Mouse (Mus musculus): Measurements from ENCODE around the gene Trim59. TPM values are rescaled to one million over a fixed set of nuclear protein-coding genes. Genes with fewer than 3 reads are reported as not detected.
"Not testable (repeated sequence)": the region's sequence is repeated elsewhere in the genome, so short reads cannot be mapped to it uniquely, and the experiment has no call there.

The Trim59 gene
- total RNA-seq (2015) (55.8 and 64.4 TPM in 2 replicates), total RNA-seq (2017) (15.7 and 17.7 TPM in 2 replicates)

GRCm38 (mm10) chr3:69044645-69045399 is at the start of gene Trim59:
Gene Trim59 (minus strand): TSS chr3:69044755.
- peak; percentile 78 for ATAC-seq (replicated peaks; ENCODE audit: poor library complexity)

GRCm38 (mm10) chr3:69064005-69064404 is 19.4 kb upstream of the Trim59 start:
- peak; percentile 58 for ATAC-seq (replicated peaks; ENCODE audit: poor library complexity)

DNA sequence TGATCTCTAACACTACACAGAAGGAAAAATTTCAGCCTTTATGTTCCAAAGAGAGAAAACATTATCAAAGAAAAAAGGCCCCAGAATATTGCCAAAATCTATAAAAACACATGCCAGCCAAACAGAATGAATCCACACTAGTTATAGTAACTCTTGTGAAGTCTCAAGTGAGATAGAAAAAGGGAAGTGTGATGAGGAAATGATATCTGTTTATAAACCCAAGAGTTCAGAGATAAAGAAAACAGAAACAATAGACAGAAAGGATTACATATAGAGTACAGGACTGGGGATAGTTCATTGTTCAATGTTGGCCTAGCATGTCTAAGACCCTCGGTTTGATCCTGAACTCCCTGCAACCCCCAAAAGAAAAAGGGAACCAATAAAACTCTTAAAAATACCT is 18.2 kb upstream of the Trim59 start:
- peak; percentile 78 for ATAC-seq (replicated peaks; ENCODE audit: poor library complexity)

- ATAC-seq (replicated peaks; ENCODE audit: poor library complexity), result no peak
These were observed 16.1 kb upstream of the Trim59 start for GRCm38 (mm10) chr3:69060672-69061071.

DNA sequence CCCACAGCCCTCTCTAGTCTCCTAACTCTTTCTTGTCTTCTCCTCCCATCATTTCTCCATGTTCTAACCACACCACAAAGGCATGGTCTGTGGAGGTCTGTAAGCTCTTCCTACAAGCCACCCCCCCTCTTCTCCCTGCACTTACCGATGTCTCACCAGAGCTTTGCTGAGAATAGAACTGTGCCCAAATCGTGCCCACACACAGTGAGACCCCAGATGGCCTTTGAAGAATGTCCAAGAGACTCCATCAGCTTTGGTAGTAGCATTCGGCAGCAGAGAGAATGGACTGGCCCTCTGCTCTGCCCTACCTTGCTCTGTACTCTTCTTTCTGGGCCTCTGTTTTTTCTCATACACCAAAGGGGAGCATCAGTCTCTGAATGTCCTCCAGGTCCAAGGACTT is 11.3 kb upstream of the Trim59 start:
- no peak for ATAC-seq (replicated peaks; ENCODE audit: poor library complexity)

DNA sequence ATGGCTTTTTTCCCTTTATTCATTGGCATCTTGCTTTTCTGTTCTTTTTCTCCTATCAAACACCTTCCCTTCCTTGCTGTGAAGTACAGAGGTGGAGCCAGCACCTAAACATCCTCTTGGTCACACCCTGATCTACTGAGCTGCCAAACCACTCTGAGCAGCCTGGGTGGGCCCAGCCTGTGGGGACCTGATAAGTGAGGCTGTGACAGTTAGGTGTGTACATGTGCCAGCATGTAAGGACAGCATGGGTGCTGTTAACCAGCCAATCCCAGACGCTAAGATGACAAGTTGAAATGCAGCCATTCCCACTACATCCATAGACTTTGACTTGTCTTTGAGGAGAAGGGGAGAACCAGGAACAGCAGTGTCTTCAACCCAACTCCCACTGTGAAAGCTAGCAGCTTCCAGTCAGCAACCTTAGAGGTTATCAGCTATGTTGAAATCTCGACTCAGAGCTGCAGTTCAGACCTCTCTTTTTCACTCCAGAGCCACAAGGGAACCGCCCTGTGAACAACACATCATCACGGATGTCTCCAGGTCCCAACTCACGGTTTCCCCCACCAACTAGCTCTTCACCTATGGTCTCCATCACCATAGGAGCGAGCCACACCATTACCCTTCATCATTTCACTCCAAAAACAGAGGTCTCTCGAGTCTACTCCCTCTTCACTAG is 10.3 kb upstream of the Trim59 start:
- peak; percentile 98 for ATAC-seq (replicated peaks; ENCODE audit: poor library complexity)

DNA sequence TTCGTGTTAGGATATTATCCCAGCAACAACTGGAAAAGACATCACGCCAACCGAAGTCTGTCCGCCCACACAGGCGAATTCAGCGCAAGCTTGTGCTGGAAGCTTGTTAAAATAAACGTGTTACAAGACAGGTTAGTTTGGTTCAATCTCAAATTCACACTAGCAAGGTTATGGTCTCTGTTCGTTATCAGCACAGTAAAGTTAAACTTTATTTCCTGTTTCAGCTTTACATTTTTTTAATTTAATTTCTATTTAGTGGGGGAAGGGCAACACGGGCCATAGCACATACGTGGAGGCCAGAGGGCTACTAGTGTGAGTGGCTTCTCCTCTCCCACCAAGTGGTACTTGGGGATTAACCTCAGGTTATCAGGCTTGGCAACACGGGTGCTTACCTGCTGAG is 7.3 kb upstream of the Trim59 start:
- no peak for ATAC-seq (replicated peaks; ENCODE audit: poor library complexity)

DNA sequence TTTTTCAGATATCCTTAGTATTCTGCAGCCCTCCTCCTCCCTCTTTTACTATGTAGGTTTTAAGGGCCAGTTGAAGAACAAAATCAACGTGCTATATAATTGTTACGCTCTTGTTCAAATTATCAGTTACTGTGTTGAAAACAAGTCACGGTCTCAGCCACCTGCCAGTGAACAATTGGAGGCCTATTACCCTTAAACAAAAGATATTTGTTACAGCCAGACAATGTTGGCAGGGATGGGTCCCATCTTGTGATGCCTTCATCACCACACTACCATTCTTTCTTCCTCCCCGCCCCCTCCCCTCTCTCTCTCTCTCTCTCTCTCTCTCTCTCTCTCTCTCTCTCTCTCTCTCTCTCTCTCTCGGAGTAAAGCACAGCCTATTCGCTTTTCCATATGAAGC is 4.5 kb upstream of the Trim59 start:
- ATAC-seq (replicated peaks; ENCODE audit: poor library complexity), result no peak

DNA sequence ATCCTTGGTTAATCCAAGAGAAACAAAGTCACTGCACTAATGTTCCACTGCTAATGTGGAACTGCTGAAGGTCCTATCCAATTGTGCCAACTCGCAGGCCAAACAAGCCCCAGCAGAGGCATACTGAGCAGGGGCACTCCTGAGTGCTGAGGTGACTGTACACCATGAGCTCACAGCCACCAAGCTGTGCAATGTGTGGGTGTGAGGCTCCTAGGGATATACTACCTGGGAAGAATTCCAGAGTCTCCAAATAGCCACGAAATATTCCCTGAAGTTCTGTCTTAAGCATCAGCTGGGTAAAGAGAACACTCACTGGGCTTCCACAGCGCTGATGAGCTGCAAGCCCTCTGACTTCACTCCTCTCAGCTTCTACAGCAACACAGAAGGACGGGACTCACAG is 3.1 kb upstream of the Trim59 start:
- no peak for ATAC-seq (replicated peaks; ENCODE audit: poor library complexity)

GRCm38 (mm10) chr3:69046509-69046908 is 2.0 kb upstream of the Trim59 start:
- no peak for ATAC-seq (replicated peaks; ENCODE audit: poor library complexity)

DNA sequence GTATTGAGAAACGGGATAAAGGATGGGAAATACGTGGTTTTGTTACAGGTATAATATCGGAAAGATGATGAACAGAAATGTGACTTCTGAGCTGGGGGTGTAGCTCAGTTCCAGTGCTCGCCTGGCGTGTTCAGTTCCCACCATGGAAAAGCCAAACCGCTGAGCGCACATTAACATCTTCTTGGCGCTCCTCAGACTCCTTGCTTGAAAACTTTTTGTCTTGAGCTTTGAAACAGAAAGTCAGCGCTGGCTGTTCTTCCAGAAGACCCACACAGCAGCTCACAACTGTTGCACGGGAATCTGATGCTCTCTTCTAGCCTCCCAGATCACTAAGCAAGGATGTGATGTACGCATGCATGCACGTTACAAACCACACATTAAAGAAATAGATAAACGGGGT is 1.2 kb upstream of the Trim59 start:
- no peak for ATAC-seq (replicated peaks; ENCODE audit: poor library complexity)

- 0 out of 2 replicates have a peak, but pooled peaks have one; percentile 2 for ATAC-seq (replicated peaks; ENCODE audit: poor library complexity)
These were observed 797 bp upstream of the Trim59 start for GRCm38 (mm10) chr3:69045400-69045703.

DNA sequence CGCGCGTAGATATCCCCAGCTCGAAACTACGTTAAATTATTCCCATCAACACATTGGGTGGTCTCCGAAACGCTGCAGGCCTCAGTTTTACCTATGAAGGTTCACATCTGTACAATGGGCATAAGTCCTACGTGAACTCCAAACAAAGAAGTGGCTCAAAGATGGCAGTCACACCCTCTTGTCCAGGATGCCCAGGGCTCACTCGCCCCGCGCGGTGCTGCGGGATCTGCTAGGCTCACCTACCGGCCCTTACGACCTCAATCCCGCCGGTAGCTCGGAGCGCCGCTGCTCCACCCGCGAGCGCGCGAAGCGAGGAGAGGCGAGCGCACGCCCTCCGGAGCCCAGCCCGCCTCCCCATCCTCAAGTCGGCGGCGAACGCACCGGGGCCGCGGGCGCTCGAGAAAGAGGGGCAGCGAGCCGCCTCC is 376 bp downstream of the Trim59 start:
- ATAC-seq (replicated peaks; ENCODE audit: poor library complexity), result peak; percentile 17

DNA sequence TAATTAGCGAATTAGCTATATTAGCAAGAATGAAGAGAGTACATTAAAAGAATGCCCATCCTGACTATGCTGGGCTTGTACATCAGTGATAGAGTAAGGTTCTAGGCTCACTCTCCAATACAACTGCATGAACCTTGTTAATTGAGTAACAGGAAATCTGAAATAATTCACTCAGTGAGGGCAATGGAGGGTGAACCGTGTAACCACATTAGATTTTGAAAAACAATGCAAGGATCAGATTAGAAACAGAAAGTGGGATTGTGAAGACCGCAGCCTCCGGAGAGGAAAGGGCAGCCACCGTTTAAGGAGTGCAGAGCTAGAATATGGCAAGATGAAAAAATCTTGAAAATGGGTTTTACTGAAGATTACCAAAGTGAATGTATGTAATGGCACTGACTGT is 3.3 kb downstream of the Trim59 start:
- peak; percentile 44 for ATAC-seq (replicated peaks; ENCODE audit: poor library complexity)

GRCm38 (mm10) chr3:69040105-69040504 is 4.5 kb downstream of the Trim59 start:
- ATAC-seq (replicated peaks; ENCODE audit: poor library complexity), result no peak

- ATAC-seq (replicated peaks; ENCODE audit: poor library complexity), result no peak
These were observed 18.3 kb downstream of the Trim59 start for GRCm38 (mm10) chr3:69026133-69026783.

- no peak for ATAC-seq (replicated peaks; ENCODE audit: poor library complexity)
These were observed 23.8 kb downstream of the Trim59 start for GRCm38 (mm10) chr3:69020764-69021163.

DNA sequence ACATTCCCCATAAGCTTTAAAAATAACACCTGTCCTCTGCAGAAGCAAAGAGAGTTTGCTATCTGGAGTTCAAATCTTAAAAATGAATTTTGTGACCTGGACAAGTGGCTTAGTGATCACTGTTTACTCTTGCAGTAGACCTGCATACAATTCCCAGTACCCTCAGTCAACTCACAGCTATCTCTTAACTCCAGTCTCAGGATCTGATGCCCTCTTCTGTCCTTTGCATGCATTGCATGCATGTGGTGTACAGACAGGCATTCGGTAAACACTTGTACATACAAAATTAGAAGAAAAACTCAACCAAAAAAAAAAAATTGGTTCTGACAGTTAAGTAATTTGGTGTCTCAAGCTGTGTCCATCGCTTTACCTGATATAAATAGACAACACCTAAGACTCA is 24.3 kb downstream of the Trim59 start:
- ATAC-seq (replicated peaks; ENCODE audit: poor library complexity), result peak; percentile 95

DNA sequence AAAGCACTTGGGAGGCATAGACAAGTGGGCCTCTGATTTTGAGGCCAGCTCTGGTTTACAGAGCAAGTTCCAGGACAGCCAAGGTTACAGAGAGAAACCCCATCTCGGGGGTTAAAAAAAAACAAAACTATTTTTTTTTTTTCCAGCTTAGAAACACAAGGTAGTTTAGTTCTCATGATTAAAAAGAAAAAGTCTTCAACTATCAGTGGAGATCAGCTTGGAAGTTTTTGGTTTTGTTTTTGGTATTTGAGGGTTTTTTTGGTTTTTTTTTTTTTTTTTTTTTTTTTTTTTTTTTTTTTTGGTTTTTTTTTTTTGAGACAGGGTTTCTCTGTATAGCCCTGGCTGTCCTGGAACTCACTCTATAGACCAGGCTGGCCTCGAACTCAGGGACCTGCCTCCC is 25.9 kb downstream of the Trim59 start:
- not testable (repeated sequence) for ATAC-seq (replicated peaks; ENCODE audit: poor library complexity)

DNA sequence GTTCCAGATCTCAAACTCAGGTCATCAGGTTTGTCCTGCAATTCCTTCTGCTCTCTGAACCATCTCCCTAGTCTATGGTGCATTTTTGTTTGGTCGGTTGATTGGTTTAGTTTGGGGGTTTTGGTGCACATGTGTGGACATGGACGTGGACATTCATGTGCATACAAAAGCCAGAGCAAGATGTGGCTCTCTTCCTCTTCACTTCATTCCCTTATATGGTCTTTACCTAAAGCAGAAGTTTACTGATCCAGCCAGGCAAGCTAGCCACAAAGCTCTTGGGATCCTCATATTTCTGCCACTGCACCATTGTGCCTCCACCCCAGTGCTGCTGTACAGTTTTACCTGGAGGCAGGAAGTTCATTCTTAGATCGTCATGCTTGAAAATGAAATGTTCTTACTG is 27.4 kb downstream of the Trim59 start:
- peak; percentile 44 for ATAC-seq (replicated peaks; ENCODE audit: poor library complexity)

DNA sequence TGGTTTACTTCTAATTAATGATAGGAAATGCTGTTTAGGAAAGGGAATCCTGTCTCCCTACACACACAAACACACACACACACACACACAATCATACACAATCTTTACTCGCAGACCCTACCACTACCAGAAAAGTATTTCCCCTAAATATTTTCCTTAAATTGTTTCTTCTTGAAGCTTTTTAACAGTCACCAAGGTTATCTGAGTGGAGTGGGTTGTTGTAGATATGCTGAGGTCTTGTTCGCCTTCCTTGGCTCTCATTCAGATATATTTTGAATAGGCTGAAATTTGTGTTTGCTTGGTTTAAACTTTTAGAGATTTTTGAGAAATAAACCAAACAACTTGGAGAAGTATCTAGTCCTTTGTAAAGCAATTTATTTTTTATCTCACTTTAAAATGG is 35.7 kb downstream of the Trim59 start:
- ATAC-seq (replicated peaks; ENCODE audit: poor library complexity), result no peak

- ATAC-seq (replicated peaks; ENCODE audit: poor library complexity), result no peak
These were observed 38.3 kb downstream of the Trim59 start for GRCm38 (mm10) chr3:69006246-69006760.

Data from megakaryocyte progenitor cell, adult 5-6 weeks (primary cell).